Mouse (Mus musculus) neural tube, embryonic 13.5 days (tissue): ENCODE results near the gene Unc79. TPM values are rescaled to one million over a fixed set of nuclear protein-coding genes. Genes with fewer than 3 reads are reported as not detected.
A peak's percentile ranks its signal among the peaks of the same experiment; 100 is the strongest.

Source experiments
- ATAC-seq: fragments of 200-750 bp; cut with Nextera tagmentation; 2 replicates; pipeline ENCODE4 v1.8.0; 2017; ENCODE audit warnings: low read depth, mild to moderate bottlenecking, moderate TSS enrichment, moderate library complexity
- H3K27ac ChIP-seq: fragments of 300-500 bp; sonication (generic); replicated peaks from 2 replicates; pipeline ENCODE4 v1.5.1; 2015; ENCODE audit warnings: moderate library complexity, mild to moderate bottlenecking, inconsistent platforms
- H3K27me3 ChIP-seq: fragments of 300-500 bp; sonication (generic); 2 replicates; pipeline ENCODE4 v1.6.1; 2015; ENCODE audit warnings: mild to moderate bottlenecking, inconsistent platforms
- H3K36me3 ChIP-seq: fragments of 300-500 bp; sonication (generic); 2 replicates; pipeline ENCODE4 v1.6.1; 2015; ENCODE audit warnings: mild to moderate bottlenecking, inconsistent platforms
- H3K4me1 ChIP-seq: fragments of 300-500 bp; sonication (generic); replicated peaks from 2 replicates; pipeline ENCODE4 v1.6.1; 2015; ENCODE audit warnings: inconsistent platforms
- H3K4me2 ChIP-seq: fragments of 300-500 bp; sonication (generic); 2 replicates; pipeline ENCODE4 v1.6.1; 2015; ENCODE audit warnings: inconsistent platforms, mild to moderate bottlenecking, moderate library complexity
- H3K4me3 ChIP-seq: fragments of 300-500 bp; sonication (generic); 2 replicates; pipeline ENCODE4 v1.5.1; 2015; ENCODE audit warnings: mild to moderate bottlenecking, inconsistent platforms
- H3K9ac ChIP-seq: fragments of 300-500 bp; sonication (generic); 2 replicates; pipeline ENCODE4 v1.6.1; 2015; ENCODE audit warnings: moderate library complexity, mild to moderate bottlenecking, inconsistent platforms
- H3K9me3 ChIP-seq: fragments of 300-500 bp; sonication (generic); 2 replicates; pipeline ENCODE4 v1.6.1; 2016; ENCODE audit warnings: inconsistent platforms
- WGBS: fragments of 180-500 bp; shearing (Covaris S2); methylation state at CpG from one replicate; pipeline ENCODE4 v1.1.7; 2015; 5-methylcytosine and 5-hydroxymethylcytosine counted together
- polyA plus RNA-seq: library from polyadenylated mRNA; unstranded; fragments of >200 nt; fragmentation: Nextera tagmentation; extraction: Ambion mirVana; gene quantifications from 2 replicates; pipeline ENCODE4 v1.2.1, GENCODE M21; 2015

The Unc79 gene
- polyA plus RNA-seq, 1 experiment from 2014 or later = 5.8 TPM

- no peak for ATAC-seq
- H3K4me2 ChIP-seq = no peak overlapping the region
- no peak overlapping the region for H3K4me3 ChIP-seq
- H3K4me1 ChIP-seq = no peaks in the 10 kb centered on the region
- no peak overlapping the region for H3K27ac ChIP-seq
- no peaks in the 10 kb centered on the region for H3K27me3 ChIP-seq
- peaks cover 61% of the 10 kb centered on the region for H3K36me3 ChIP-seq
- H3K9me3 ChIP-seq = no peaks in the 10 kb centered on the region
- WGBS = 18% methylated on average over 7 of the region's 7 CpGs
- H3K9ac ChIP-seq = no peak overlapping the region
These were observed 234.4 kb downstream of the Unc79 start for GRCm38 (mm10) chr12:103183057-103183456.

DNA sequence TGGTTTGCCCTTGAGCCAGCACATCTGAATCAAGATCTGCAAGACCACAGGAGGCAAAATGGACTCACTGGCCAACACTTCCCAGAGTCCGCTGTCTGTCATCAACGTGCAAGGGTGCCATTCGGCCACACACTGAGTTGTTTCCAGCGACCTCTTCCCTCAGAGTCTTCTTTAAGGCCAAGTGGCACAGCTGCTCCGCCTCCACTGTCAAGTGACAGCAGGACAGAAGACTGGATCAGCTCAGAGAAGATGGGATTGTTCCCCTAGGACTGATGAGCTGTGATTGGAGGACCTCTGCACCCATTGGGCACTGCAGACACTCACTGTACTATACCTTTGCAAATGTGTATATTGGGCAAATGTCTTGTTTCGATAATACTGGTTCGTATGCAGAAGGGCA is 238.4 kb downstream of the Unc79 start:
- H3K4me3 ChIP-seq = no peak overlapping the region
- H3K9ac ChIP-seq = no peak overlapping the region
- no peak overlapping the region for H3K4me2 ChIP-seq
- no peaks in the 10 kb centered on the region for H3K9me3 ChIP-seq
- H3K36me3 ChIP-seq = peaks cover 44% of the 10 kb centered on the region
- H3K27me3 ChIP-seq = no peaks in the 10 kb centered on the region
- 0 out of 2 replicates have a peak, but pooled peaks cover 13% of the 10 kb centered on the region for H3K4me1 ChIP-seq
- no peak overlapping the region for H3K27ac ChIP-seq
- WGBS = 81% methylated on average over 7 of the region's 7 CpGs
- ATAC-seq = no peak

DNA sequence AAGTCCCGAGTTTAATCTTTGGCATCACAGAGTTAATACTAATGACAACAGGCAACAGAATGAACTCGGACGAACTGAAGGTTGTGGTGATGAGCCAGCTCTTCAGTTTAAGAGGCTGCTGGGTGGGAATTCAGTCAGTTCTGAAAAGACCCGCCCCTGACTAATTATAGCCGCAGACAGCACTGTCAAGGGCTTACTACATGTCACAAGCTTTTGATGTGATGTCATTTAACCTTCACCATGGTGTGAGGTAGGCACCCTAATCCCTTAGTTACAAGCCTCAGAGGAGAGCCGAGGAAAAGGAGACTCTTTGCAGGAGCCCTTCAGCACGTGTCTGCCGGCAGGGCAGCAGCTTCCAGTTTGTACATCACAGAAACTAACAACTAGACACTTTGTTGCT is 239.6 kb downstream of the Unc79 start:
- peaks cover 33% of the 10 kb centered on the region for H3K36me3 ChIP-seq
- 0 out of 2 replicates have a peak, but pooled peaks cover 13% of the 10 kb centered on the region for H3K4me1 ChIP-seq
- no peak overlapping the region for H3K4me2 ChIP-seq
- no peak overlapping the region for H3K4me3 ChIP-seq
- ATAC-seq = no peak
- H3K9ac ChIP-seq = no peak overlapping the region
- H3K27me3 ChIP-seq = no peaks in the 10 kb centered on the region
- H3K27ac ChIP-seq = no peak overlapping the region
- whole genome bisulfite sequencing = 76% methylated on average over 8 of the region's 8 CpGs
- H3K9me3 ChIP-seq = no peaks in the 10 kb centered on the region

DNA sequence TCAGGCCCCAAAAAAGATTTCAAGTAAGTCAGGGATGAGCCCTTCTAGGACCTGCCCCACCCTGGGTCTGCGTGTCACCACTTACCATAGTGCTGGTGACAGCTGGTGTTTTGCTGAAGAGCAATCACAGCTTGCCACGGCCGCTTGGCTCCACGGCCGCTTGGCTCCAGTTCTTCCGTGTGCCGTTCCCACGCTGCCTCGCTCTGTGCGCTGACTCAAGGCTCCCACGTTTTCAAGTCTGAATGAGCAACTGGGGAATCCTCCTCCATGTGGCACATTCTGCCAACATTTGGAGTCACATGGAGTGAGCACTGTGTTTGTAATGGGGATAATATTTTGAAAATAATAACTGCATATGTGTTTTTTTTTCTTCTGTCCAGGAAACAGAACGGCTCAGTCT is 241.1 kb downstream of the Unc79 start:
- Histone ChIP-seq H3K9me3 (no peaks in the 10 kb centered on the region), H3K27ac (no peak overlapping the region), H3K4me2 (no peak overlapping the region), H3K36me3 (peaks cover 22% of the 10 kb centered on the region), H3K4me1 (0 out of 2 replicates have a peak, but pooled peaks cover 13% of the 10 kb centered on the region), H3K4me3 (no peak overlapping the region), H3K9ac (no peak overlapping the region), H3K27me3 (no peaks in the 10 kb centered on the region)
- WGBS = 57% methylated on average over 12 of the region's 12 CpGs
- no peak for ATAC-seq

DNA sequence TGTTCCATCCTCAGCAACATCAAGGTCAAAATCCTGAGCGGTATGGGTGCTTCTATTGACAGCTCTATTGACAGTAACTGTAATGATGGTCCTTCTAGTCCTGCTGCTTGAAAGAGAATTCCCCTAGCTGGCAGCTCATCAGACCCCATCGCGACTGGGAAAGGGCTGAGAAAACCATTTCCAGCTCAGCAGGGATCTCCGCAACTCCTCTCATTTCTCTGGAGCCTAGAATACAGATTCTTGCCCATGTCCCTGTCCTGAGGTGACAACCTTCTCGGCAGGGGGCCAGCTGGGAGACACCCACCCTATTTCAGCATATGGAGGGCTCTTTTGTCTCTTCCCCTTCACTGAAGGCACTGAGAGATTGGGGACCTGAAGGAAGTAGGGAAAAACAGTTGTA is 244.3 kb downstream of the Unc79 start:
- H3K27me3 ChIP-seq = no peaks in the 10 kb centered on the region
- no peaks in the 10 kb centered on the region for H3K9me3 ChIP-seq
- 65% methylated on average over 5 of the region's 5 CpGs for WGBS
- H3K36me3 ChIP-seq = no peaks in the 10 kb centered on the region
- H3K4me2 ChIP-seq = no peak overlapping the region
- no peak overlapping the region for H3K9ac ChIP-seq
- H3K4me1 ChIP-seq = 0 out of 2 replicates have a peak, but pooled peaks cover 13% of the 10 kb centered on the region
- no peak overlapping the region for H3K27ac ChIP-seq
- ATAC-seq = no peak
- no peak overlapping the region for H3K4me3 ChIP-seq

DNA sequence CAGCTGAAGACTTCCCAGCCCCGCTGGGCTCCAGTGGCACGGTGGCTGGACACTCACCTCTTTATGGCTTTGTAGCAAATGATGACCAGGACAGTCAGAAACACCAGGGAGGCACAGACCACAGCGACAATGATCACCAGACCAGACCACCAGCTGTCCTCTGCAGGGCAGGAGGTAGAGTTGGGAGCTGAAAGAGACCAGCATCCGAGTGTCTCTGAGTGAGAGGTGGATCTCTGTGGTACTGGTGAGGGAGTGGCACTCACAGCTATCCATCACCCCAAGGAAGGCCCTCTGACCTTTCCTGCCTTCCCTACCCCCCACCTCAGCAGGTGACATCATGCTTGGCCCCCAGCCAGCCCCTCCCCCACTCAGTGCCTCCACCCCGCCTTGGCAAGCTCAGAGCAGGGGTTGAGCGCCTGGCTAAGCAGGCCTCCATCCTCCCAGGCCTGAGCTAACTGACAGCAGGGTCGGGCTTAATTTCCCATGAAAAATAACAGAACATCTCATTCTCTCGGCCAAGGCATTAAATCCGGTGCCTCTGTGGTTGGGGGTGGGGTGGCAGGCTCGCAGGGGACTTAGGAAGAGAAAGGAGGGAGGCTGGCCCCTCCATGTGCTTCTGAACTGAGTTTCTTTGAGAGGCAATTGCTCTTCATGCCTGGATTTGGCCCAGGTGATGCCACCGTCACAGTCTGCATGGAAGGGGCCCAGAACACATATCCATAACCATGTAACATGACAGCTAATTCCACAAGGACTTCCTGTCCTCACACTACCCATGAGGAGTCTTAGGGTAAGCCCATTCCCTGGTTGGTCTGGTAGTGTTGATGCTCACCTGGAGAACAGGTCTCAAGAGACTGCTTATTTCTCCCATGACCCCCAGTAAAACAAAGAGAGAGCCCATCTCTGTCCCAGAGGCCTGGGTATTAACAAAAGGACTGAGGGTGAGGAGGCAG is 254.2 kb downstream of the Unc79 start:
- Histone ChIP-seq H3K27me3 (no peaks in the 10 kb centered on the region), H3K4me1 (peaks cover 17% of the 10 kb centered on the region), H3K27ac (peak overlapping the region; percentile 77), H3K36me3 (no peaks in the 10 kb centered on the region), H3K9ac (no peak overlapping the region; the same call in 1 of the 2 replicates), H3K4me3 (no peak overlapping the region), H3K4me2 (no peak overlapping the region), H3K9me3 (no peaks in the 10 kb centered on the region)
- ATAC-seq = peak; percentile 81; the same call in 1 of the 2 replicates
- 14% methylated on average over 11 of the region's 11 CpGs for WGBS

GRCm38 (mm10) chr12:103205561-103205960 is 256.9 kb downstream of the Unc79 start:
- no peak for ATAC-seq
- H3K4me3 ChIP-seq = no peak overlapping the region
- H3K9me3 ChIP-seq = no peaks in the 10 kb centered on the region
- H3K9ac ChIP-seq = no peak overlapping the region
- H3K27ac ChIP-seq = no peak overlapping the region
- 77% methylated on average over 7 of the region's 7 CpGs for WGBS
- no peak overlapping the region for H3K4me2 ChIP-seq
- H3K4me1 ChIP-seq = peaks cover 17% of the 10 kb centered on the region
- H3K27me3 ChIP-seq = no peaks in the 10 kb centered on the region
- no peaks in the 10 kb centered on the region for H3K36me3 ChIP-seq

- H3K9me3 ChIP-seq = no peaks in the 10 kb centered on the region
- no peaks in the 10 kb centered on the region for H3K36me3 ChIP-seq
- H3K27ac ChIP-seq = no peak overlapping the region
- peaks cover 13% of the 10 kb centered on the region for H3K4me1 ChIP-seq
- 90% methylated on average over 7 of the region's 7 CpGs for WGBS
- H3K4me3 ChIP-seq = no peak overlapping the region
- no peak overlapping the region for H3K9ac ChIP-seq
- no peaks in the 10 kb centered on the region for H3K27me3 ChIP-seq
- no peak for ATAC-seq
- H3K4me2 ChIP-seq = no peak overlapping the region
These were observed 260.9 kb downstream of the Unc79 start for GRCm38 (mm10) chr12:103209581-103209980.

DNA sequence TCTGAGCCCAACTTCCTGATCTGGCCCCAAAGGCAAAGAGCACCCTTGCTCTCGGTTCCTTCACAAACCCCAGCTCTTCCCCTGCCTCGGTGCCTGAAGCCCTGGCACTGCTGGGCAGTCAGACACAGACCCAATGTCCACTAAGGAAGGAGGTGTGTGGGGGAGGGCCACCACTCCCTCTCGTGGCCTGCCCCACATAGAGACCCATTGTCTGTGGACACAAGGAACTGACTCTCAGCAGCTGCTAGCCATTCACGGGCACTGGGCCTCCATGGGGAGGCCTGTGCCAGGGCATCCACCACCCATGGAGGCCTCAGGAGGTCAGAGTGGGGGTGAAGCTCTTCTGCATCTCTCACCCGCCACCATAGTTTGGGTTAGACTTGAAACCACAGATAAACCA is 262.4 kb downstream of the Unc79 start:
- H3K36me3 ChIP-seq = no peaks in the 10 kb centered on the region
- H3K27ac ChIP-seq = no peak overlapping the region
- no peaks in the 10 kb centered on the region for H3K9me3 ChIP-seq
- no peak overlapping the region for H3K4me3 ChIP-seq
- 47% methylated on average over 5 of the region's 5 CpGs for WGBS
- no peak overlapping the region for H3K9ac ChIP-seq
- H3K4me2 ChIP-seq = no peak overlapping the region
- ATAC-seq = no peak
- peaks cover 28% of the 10 kb centered on the region for H3K4me1 ChIP-seq
- H3K27me3 ChIP-seq = no peaks in the 10 kb centered on the region

DNA sequence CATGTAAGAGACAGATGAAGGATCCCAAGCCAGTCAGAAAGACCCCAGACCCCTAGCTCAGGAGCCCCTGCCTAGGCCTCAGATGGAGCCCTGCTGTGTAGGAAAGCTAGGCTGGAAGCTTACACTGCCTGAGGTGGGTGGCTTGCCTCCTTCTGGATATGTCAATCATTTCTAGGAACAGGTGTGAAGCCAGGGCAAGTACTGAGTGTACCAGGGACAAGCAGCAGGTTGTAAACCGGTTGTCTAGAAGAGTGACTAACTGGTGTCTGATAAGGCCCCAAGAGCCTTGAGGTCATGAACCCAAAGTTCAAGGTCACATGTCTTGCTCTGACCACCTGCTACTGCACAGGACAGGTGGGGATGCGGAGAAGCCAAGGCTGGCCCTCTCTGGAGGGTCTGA is 264.9 kb downstream of the Unc79 start:
- no peak for ATAC-seq
- H3K27ac ChIP-seq = peak overlapping the region; percentile 76; the same call in 1 of the 2 replicates

DNA sequence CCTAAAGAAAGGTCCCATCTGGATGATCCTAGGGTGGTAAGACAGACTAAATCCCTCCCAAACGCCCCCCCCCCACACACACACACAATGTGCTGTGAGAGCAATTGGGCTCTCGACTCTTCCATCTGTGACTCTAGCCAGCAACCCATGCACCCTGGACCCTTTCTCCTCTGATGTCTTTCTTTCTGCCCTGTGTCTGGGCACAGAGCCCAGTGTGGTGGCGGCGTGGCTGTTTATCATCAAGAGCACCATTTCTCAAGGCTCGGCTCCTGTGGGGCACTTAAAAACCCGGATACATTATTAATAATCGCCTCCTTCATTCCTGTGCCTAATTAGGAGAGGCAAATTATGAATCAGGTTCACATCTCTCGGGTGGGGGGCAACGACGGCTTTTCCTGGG is 265.6 kb downstream of the Unc79 start:
- Histone ChIP-seq H3K9ac (no peak overlapping the region), H3K27me3 (no peaks in the 10 kb centered on the region), H3K27ac (peak overlapping the region; percentile 76), H3K4me2 (0 out of 2 replicates have a peak overlapping the region, but pooled peaks have one; percentile 18), H3K4me3 (no peak overlapping the region), H3K9me3 (no peaks in the 10 kb centered on the region), H3K4me1 (peaks cover 38% of the 10 kb centered on the region), H3K36me3 (no peaks in the 10 kb centered on the region)
- ATAC-seq = peak; percentile 75
- 27% methylated on average over 10 of the region's 10 CpGs for WGBS

More for the DNA sequence above, 264.9 kb downstream of the Unc79 start:
- Histone ChIP-seq H3K4me2 (no peak overlapping the region), H3K9me3 (no peaks in the 10 kb centered on the region), H3K9ac (no peak overlapping the region), H3K4me1 (peaks cover 38% of the 10 kb centered on the region), H3K4me3 (no peak overlapping the region), H3K27me3 (no peaks in the 10 kb centered on the region), H3K36me3 (no peaks in the 10 kb centered on the region)
- WGBS = 98% methylated on average over 2 of the region's 2 CpGs

GRCm38 (mm10) chr12:103214797-103215196 is 266.1 kb downstream of the Unc79 start:
- ATAC-seq = peak; percentile 51
- H3K9me3 ChIP-seq = no peaks in the 10 kb centered on the region
- H3K9ac ChIP-seq = no peak overlapping the region
- no peak overlapping the region for H3K4me2 ChIP-seq
- 94% methylated on average over 2 of the region's 2 CpGs for WGBS
- H3K36me3 ChIP-seq = no peaks in the 10 kb centered on the region
- H3K27ac ChIP-seq = peak overlapping the region; percentile 76
- H3K4me3 ChIP-seq = no peak overlapping the region
- no peaks in the 10 kb centered on the region for H3K27me3 ChIP-seq
- peaks cover 38% of the 10 kb centered on the region for H3K4me1 ChIP-seq
